12 mouse cellular contexts compared by ENCODE assay signal in the genomic region with DNA sequence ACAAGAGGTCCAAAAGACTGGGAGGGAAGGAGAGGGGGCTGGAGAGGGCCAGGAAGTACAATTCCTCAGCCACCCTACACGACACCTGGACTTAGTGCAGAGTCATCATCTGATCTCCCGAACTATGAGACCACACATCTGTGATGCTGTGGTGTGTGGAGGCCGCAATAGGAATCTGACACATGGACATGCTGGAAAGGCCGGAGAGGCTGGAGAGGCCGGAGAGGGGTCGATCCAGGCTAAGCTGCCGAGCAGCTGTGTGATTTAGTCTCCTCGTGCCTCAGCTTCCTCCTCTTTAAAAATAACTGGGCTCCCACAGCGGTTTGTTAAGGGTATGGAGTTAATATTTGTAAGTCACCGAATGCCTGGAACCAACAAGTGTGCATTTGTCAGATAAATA.
"Had no signal": no experiment of that assay in that cellular context is flagged by ENCODE, and none has a peak within 500 bp of the region (broad histone marks: within the 10 kb centered on the region; RNA-seq: fewer than 3 reads in every experiment).

No protein-coding gene starts in this region.

- H3K9me3 ChIP-seq: liver, embryonic 13.5 days; lung, embryonic 15.5 days; midbrain, embryonic 13.5 days; neural tube, embryonic 12.5 days; stomach, embryonic 15.5 days had no signal

- H3K4me1 ChIP-seq: liver, embryonic 13.5 days; stomach, embryonic 15.5 days had no signal

- H3K36me3 ChIP-seq: liver, embryonic 13.5 days; lung, embryonic 15.5 days; midbrain, embryonic 13.5 days; neural tube, embryonic 12.5 days; stomach, embryonic 15.5 days had no signal

- H3K4me2 ChIP-seq: liver, embryonic 13.5 days; lung, embryonic 15.5 days; midbrain, embryonic 13.5 days; neural tube, embryonic 12.5 days; stomach, embryonic 15.5 days had no signal

- DNase-seq: kidney, adult 18-20 months; kidney, postnatal 36 days; layer of hippocampus, adult 9-11 months; liver; liver, embryonic 13.5 days; liver, postnatal 0 days; right cerebral cortex, postnatal 4 days; thymus, postnatal 4 days had no signal

- H3K27me3 ChIP-seq: lung, embryonic 15.5 days; midbrain, embryonic 13.5 days; neural tube, embryonic 12.5 days; stomach, embryonic 15.5 days had no signal

- H3K9ac ChIP-seq: liver, embryonic 13.5 days; liver, postnatal 0 days; lung, embryonic 15.5 days; midbrain, embryonic 13.5 days; neural tube, embryonic 12.5 days; stomach, embryonic 15.5 days had no signal

- H3K4me3 ChIP-seq: liver, embryonic 13.5 days; lung, embryonic 15.5 days; midbrain, embryonic 13.5 days; neural tube, embryonic 12.5 days; stomach, embryonic 15.5 days had no signal

- H3K27ac ChIP-seq: liver, embryonic 13.5 days; lung, embryonic 15.5 days; midbrain, embryonic 13.5 days; neural tube, embryonic 12.5 days; stomach, embryonic 15.5 days had no signal

- ATAC-seq: liver, postnatal 0 days; midbrain, embryonic 13.5 days had no signal
